Mouse (Mus musculus) brain, adult 10 weeks (tissue): ENCODE data around the gene Arrb1. TPM values are rescaled to one million over a fixed set of nuclear protein-coding genes. Genes with fewer than 3 reads are reported as not detected.

Source experiments
- polyA plus RNA-seq: library from polyadenylated mRNA; stranded (reverse); fragments of 350-450 nt; fragmentation: Illumina TruSeq; extraction: RNeasy Lipid Tissue Mini Kit (QIAGEN cat#74804); gene quantifications from one replicate; pipeline ENCODE4 v1.2.3, GENCODE M21; 2015; ENCODE audit warnings: low read depth, low replicate concordance

Arrb1 gene
- polyA plus RNA-seq, result 121 TPM

GRCm38 (mm10) chr7:99534901-99535735 lies at the start of gene Arrb1:
TSS of gene Arrb1 (plus strand) at chr7:99535466.

GRCm38 (mm10) chr7:99626376-99627270 lies 91.4 kb downstream of the Arrb1 start, which contains the start of gene Tpbgl:
TSS of gene Tpbgl (minus strand) at chr7:99627103.

Other genes starting within 250 kb of the Arrb1 start
- 26.3 TPM for gene Serpinh1, start 182.2 kb upstream of the Arrb1 start, polyA plus RNA-seq
- 18.6 TPM for gene Gdpd5, start 154.1 kb upstream of the Arrb1 start, polyA plus RNA-seq
- gene Klhl35, start 69.5 kb upstream of the Arrb1 start, polyA plus RNA-seq, result 1.3 TPM
- 983 TPM for gene Rps3, start 51.7 kb upstream of the Arrb1 start, polyA plus RNA-seq
- 2.3 TPM for gene Tpbgl, start 91.6 kb downstream of the Arrb1 start, polyA plus RNA-seq
- gene Slco2b1, start 175.9 kb downstream of the Arrb1 start, polyA plus RNA-seq, result 11.9 TPM
- not detected for gene Olfr520, start 194.8 kb downstream of the Arrb1 start, polyA plus RNA-seq
- not detected for gene Olfr521, start 228.0 kb downstream of the Arrb1 start, polyA plus RNA-seq